Mouse (Mus musculus): ENCODE results near the gene Akr1b8. TPM values are rescaled to one million over a fixed set of nuclear protein-coding genes. Genes with fewer than 3 reads are reported as not detected.
"Not testable (repeated sequence)": the region's sequence is repeated elsewhere in the genome, so short reads cannot be mapped to it uniquely, and the experiment has no call there.

The Akr1b8 gene
- polyA plus RNA-seq, 1 experiment = 2.2 TPM

- Histone ChIP-seq H3K27ac (ENCODE audit: insufficient read depth, low read length) (no peak overlapping the region), H3K4me3 (ENCODE audit: insufficient read depth, low read length) (no peak overlapping the region), H3K4me1 (ENCODE audit: control insufficient read depth, insufficient read depth, low read length) (peaks cover 2% of the 10 kb centered on the region; the same call in 1 of the 2 replicates)
- no peak for TF ChIP-seq CTCF (IDR thresholded peaks at IDR 0.05; ENCODE audit: extremely low read depth, insufficient read depth, low read length)
- no peak for TF ChIP-seq POLR2A (IDR thresholded peaks at IDR 0.05; ENCODE audit: extremely low read depth, insufficient read depth, low read length)
These were observed 35.3 kb upstream of the Akr1b8 start for GRCm38 (mm10) chr6:34318636-34319035.

- H3K4me3 ChIP-seq (ENCODE audit: insufficient read depth, low read length) = no peak overlapping the region
- TF ChIP-seq CTCF (IDR thresholded peaks at IDR 0.05; ENCODE audit: extremely low read depth, insufficient read depth, low read length) = no peak
- TF ChIP-seq POLR2A (IDR thresholded peaks at IDR 0.05; ENCODE audit: extremely low read depth, insufficient read depth, low read length) = no peak
- H3K4me1 ChIP-seq (ENCODE audit: control insufficient read depth, insufficient read depth, low read length) = no peaks in the 10 kb centered on the region
- no peak overlapping the region for H3K27ac ChIP-seq (ENCODE audit: insufficient read depth, low read length)
These were observed 31.8 kb upstream of the Akr1b8 start for GRCm38 (mm10) chr6:34322121-34322520.

- Histone ChIP-seq H3K27ac (ENCODE audit: insufficient read depth, low read length) (no peak overlapping the region), H3K4me1 (ENCODE audit: control insufficient read depth, insufficient read depth, low read length) (no peaks in the 10 kb centered on the region), H3K4me3 (ENCODE audit: insufficient read depth, low read length) (no peak overlapping the region)
- no peak for TF ChIP-seq POLR2A (IDR thresholded peaks at IDR 0.05; ENCODE audit: extremely low read depth, insufficient read depth, low read length)
- TF ChIP-seq CTCF (IDR thresholded peaks at IDR 0.05; ENCODE audit: extremely low read depth, insufficient read depth, low read length) = no peak
These were observed 22.5 kb upstream of the Akr1b8 start for GRCm38 (mm10) chr6:34331379-34331778.

- not testable (repeated sequence) for H3K4me1 ChIP-seq (ENCODE audit: control insufficient read depth, insufficient read depth, low read length); H3K27ac ChIP-seq (ENCODE audit: insufficient read depth, low read length); H3K4me3 ChIP-seq (ENCODE audit: insufficient read depth, low read length)
These were observed 22.1 kb upstream of the Akr1b8 start for GRCm38 (mm10) chr6:34331804-34332203.

GRCm38 (mm10) chr6:34334673-34335072, 19.2 kb upstream of the Akr1b8 start:
- no peak overlapping the region for H3K4me3 ChIP-seq (ENCODE audit: insufficient read depth, low read length)
- no peaks in the 10 kb centered on the region for H3K4me1 ChIP-seq (ENCODE audit: control insufficient read depth, insufficient read depth, low read length)
- no peak overlapping the region for H3K27ac ChIP-seq (ENCODE audit: insufficient read depth, low read length)
- TF ChIP-seq POLR2A (IDR thresholded peaks at IDR 0.05; ENCODE audit: extremely low read depth, insufficient read depth, low read length) = no peak
- TF ChIP-seq CTCF (IDR thresholded peaks at IDR 0.05; ENCODE audit: extremely low read depth, insufficient read depth, low read length) = no peak

- H3K27ac ChIP-seq (ENCODE audit: insufficient read depth, low read length) = no peak overlapping the region
These were observed 16.1 kb upstream of the Akr1b8 start for GRCm38 (mm10) chr6:34337799-34338198.

GRCm38 (mm10) chr6:34341991-34342390, 11.9 kb upstream of the Akr1b8 start:
- Histone ChIP-seq H3K27ac (ENCODE audit: insufficient read depth, low read length) (no peak overlapping the region), H3K4me3 (ENCODE audit: insufficient read depth, low read length) (no peak overlapping the region), H3K4me1 (ENCODE audit: control insufficient read depth, insufficient read depth, low read length) (no peaks in the 10 kb centered on the region)
- no peak for TF ChIP-seq CTCF (IDR thresholded peaks at IDR 0.05; ENCODE audit: extremely low read depth, insufficient read depth, low read length)
- no peak for TF ChIP-seq POLR2A (IDR thresholded peaks at IDR 0.05; ENCODE audit: extremely low read depth, insufficient read depth, low read length)

More at GRCm38 (mm10) chr6:34337799-34338198, 16.1 kb upstream of the Akr1b8 start:
- Histone ChIP-seq H3K4me1 (ENCODE audit: control insufficient read depth, insufficient read depth, low read length) (no peaks in the 10 kb centered on the region), H3K4me3 (ENCODE audit: insufficient read depth, low read length) (no peak overlapping the region)
- TF ChIP-seq CTCF (IDR thresholded peaks at IDR 0.05; ENCODE audit: extremely low read depth, insufficient read depth, low read length) (no peak), POLR2A (IDR thresholded peaks at IDR 0.05; ENCODE audit: extremely low read depth, insufficient read depth, low read length) (no peak)

- Histone ChIP-seq H3K4me3 (ENCODE audit: insufficient read depth, low read length) (no peak overlapping the region), H3K4me1 (ENCODE audit: control insufficient read depth, insufficient read depth, low read length) (no peaks in the 10 kb centered on the region), H3K27ac (ENCODE audit: insufficient read depth, low read length) (no peak overlapping the region)
- TF ChIP-seq CTCF (IDR thresholded peaks at IDR 0.05; ENCODE audit: extremely low read depth, insufficient read depth, low read length) (no peak), POLR2A (IDR thresholded peaks at IDR 0.05; ENCODE audit: extremely low read depth, insufficient read depth, low read length) (no peak)
These were observed 11.4 kb upstream of the Akr1b8 start for GRCm38 (mm10) chr6:34342476-34342875.

GRCm38 (mm10) chr6:34343426-34343825, 10.5 kb upstream of the Akr1b8 start:
- Histone ChIP-seq H3K4me3 (ENCODE audit: insufficient read depth, low read length) (no peak overlapping the region), H3K4me1 (ENCODE audit: control insufficient read depth, insufficient read depth, low read length) (no peaks in the 10 kb centered on the region), H3K27ac (ENCODE audit: insufficient read depth, low read length) (no peak overlapping the region)
- TF ChIP-seq POLR2A (IDR thresholded peaks at IDR 0.05; ENCODE audit: extremely low read depth, insufficient read depth, low read length) = no peak
- no peak for TF ChIP-seq CTCF (IDR thresholded peaks at IDR 0.05; ENCODE audit: extremely low read depth, insufficient read depth, low read length)

GRCm38 (mm10) chr6:34344135-34344850, 9.6 kb upstream of the Akr1b8 start:
- TF ChIP-seq POLR2A (IDR thresholded peaks at IDR 0.05; ENCODE audit: extremely low read depth, insufficient read depth, low read length) (no peak), CTCF (IDR thresholded peaks at IDR 0.05; ENCODE audit: extremely low read depth, insufficient read depth, low read length) (no peak)
- H3K4me3 ChIP-seq (ENCODE audit: insufficient read depth, low read length) = no peak overlapping the region
- no peaks in the 10 kb centered on the region for H3K4me1 ChIP-seq (ENCODE audit: control insufficient read depth, insufficient read depth, low read length)
- H3K27ac ChIP-seq (ENCODE audit: insufficient read depth, low read length) = no peak overlapping the region
